Mouse (Mus musculus) thymus, adult 18-20 months (tissue): ENCODE measurements around the gene Chrna7.

ENCODE experiments used
- DNase-seq, 2 experiments: peaks; one replicate each; pipeline ENCODE4 v3.0.0; 2022; ENCODE audit warnings: mixed read lengths in 2 of 2

The Chrna7 gene

DNA sequence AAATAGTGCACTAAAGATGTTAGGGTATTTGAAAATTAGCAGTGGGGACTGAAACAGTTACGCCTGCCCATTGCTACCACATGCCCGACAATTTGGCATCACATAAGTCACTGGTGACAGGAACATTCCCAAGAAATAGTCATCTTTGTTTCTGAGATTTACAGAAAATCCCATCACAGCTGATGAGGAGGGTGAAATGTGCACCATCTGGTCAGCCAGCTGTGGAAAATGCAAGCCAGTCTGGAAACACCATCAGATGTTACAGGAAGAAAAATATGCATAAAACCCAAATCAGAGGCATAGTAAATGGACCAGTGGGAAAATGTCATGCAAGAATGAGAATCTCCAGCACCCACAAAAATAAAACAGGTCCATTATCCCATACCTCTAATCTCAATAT is 151.4 kb downstream of the Chrna7 start:
- no peak for DNase-seq
